Mouse (Mus musculus) right cerebral cortex, postnatal 25 days (tissue): ENCODE measurements around the gene Vmn1r199.

Experiments
- DNase-seq: peaks from one replicate; pipeline ENCODE4 v3.0.0; 2022

Gene Vmn1r199

DNA sequence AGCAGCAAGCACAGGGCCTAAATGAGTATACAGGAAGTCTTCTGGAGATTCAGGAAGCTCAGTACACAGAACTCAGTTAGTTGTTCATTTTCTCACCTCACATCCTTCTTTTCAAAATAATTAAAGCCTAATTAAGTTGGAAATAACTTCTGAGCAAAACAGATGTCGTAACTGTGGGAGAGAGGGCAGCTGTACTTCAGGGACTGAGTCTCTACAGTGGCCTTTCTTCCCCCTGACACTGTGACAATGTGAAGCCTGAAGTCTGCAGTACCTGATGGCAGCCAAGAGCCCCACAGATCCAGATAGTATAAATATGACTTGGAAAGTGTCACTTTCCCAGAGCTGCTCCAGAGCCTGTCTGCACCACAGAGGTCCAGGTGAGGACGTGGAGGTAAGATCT is at the start of gene Vmn1r199:
Vmn1r199 (plus strand) TSS at position 301 of the 400 bp plus-strand sequence.
- DNase-seq: no peak

DNA sequence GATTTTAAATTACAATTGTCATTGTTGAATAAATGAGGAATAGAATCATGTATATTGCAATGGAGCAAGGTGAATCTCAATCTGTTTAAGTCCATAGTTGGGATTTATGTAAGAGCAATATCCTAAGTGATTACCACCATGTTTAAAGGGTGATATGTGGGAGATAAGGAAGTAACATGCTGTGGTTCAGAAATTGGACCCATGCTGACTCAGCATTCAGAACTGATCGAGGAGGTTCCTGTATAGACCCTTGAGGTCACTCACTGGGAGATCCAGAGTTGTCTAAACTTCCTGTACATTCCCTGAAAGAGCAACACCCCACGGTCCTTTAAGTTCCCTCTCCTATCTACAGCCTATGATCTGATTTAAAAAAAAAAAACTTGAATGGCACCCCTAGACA is 46.3 kb upstream of the Vmn1r199 start:
- no peak for DNase-seq

DNA sequence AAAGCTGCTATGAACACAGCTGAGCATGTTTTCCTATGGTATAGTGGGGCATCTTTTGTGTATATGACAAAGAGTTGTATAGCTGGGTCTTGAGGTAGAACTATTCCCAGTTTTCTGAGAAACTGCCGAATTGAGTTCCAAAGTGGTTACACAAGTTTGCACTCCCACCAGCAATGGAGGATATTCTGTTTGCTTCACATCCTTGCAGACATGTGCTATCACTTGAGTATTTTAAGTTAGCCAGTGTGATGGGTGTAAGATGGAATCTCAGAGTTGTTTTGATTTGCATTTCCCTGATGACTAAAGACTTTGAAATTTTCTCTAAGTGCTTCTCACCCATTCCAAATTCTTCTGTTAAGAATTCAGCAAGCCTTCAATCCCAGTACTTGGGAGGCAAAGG is 44.1 kb upstream of the Vmn1r199 start:
- no peak for DNase-seq

DNA sequence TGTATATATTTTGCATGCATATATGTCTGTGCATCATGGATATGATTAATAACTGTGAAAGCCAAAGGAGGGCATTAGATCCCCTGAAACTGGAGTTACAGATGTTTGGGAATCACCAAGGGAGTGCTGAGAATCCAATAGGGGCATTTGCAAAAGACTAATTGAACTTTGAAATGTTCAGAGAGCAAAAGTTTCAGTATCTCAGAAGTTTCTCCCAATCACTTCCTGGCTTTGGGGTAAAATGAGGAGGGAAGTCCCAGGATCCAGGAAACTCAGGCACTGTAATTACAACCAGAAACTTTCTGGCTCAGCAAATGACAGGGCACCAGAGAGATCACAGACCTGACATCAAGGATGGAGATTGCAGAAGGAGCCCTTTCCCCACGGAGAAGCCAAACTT is 29.6 kb upstream of the Vmn1r199 start, which contains the start of gene Vmn1r198:
Vmn1r198 (plus strand) TSS at position 301 of the 400 bp plus-strand sequence.
- no peak for DNase-seq

DNA sequence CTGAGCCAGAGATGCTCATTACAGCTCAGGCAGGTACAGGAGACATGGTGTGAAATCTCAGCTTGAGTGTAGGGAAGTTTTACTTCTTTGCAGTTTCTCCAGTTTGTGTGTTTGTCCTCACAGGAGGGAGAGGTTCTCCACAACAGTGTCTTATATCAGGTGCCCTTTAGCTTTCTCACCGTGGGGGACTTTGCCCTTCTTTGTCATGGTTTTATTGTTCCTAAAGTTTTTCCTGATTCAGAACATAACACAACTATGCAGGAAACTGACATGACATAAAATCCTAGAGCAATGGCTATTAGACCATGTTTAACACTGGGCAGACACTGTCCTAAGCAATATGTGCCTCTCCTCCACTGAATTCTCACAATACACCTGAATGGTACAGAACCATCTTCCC is 28.8 kb upstream of the Vmn1r199 start:
- no peak for DNase-seq

GRCm38 (mm10) chr13:22381128-22381527 is 1.5 kb downstream of the Vmn1r199 start:
- DNase-seq: peak; percentile 40

DNA sequence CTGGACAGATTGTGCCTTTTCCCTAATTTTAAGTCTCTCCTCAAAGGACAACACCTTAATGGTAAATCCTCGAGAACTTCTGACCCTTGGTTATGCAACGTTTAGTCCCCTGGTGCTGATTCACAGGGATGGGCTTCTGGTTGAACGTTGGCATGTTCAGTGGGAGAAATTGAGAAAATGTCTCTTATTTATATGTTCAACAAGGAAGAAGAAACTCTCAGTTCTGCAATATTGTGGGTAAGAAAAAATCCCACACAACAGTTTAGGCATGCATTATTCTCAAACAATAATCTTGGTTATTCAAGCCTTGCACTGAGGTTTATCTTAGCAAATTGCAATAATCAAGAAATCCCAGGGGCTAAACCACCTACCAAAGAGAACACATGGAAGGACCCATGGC is 3.8 kb downstream of the Vmn1r199 start:
- no peak for DNase-seq

DNA sequence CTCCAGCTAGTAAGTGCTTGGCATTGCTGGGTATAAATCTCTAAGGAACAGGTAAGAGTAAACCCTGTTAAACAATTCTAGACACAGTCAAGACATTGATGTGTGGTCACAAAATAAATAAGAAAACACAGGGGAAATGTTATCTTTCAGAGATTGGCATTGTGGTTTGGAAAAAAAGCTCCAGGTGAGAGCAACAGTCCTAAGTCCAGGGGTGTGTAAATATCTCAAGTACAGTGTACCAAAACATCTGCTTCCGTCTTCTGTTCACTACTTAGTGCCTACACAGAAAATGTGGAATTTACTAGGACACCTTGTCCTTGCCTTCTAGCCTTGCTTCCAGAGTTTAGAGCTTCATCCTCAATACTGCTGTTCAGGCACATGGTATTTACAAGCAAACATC is 7.4 kb downstream of the Vmn1r199 start:
- no peak for DNase-seq

GRCm38 (mm10) chr13:22390073-22390472 is 10.5 kb downstream of the Vmn1r199 start, which contains the start of gene Vmn1r200:
Gene Vmn1r200, plus strand, starts transcription at chr13:22390373.
- DNase-seq: no peak

DNA sequence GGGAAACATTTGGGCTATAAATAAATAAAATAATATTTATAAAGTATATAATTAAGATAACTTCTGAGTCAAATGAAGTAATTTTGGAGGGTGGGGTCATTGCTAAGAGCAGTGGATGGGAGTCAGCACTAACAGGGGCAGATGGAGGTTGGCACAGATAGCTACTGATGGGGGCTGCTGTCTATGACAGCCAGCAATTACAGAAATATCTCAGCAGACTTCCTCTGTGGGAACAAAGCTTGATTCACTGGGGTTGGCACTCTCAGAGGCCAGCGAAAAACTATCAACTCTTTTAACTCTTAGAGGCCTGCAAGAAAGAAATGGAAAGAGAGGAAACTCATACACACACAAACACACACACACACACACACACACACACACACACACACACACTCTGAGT is 23.4 kb downstream of the Vmn1r199 start:
- no peak for DNase-seq
